Mouse (Mus musculus): ENCODE measurements around the gene Gm14401. TPM values are rescaled to one million over a fixed set of nuclear protein-coding genes. Genes with fewer than 3 reads are reported as not detected.

Gene Gm14401
- not detected for polyA plus RNA-seq (2014; fragmentation: Illumina TruSeq; extraction: RNeasy Lipid Tissue Mini Kit (QIAGEN cat#74804); ENCODE audit: low read depth, low replicate concordance)

DNA sequence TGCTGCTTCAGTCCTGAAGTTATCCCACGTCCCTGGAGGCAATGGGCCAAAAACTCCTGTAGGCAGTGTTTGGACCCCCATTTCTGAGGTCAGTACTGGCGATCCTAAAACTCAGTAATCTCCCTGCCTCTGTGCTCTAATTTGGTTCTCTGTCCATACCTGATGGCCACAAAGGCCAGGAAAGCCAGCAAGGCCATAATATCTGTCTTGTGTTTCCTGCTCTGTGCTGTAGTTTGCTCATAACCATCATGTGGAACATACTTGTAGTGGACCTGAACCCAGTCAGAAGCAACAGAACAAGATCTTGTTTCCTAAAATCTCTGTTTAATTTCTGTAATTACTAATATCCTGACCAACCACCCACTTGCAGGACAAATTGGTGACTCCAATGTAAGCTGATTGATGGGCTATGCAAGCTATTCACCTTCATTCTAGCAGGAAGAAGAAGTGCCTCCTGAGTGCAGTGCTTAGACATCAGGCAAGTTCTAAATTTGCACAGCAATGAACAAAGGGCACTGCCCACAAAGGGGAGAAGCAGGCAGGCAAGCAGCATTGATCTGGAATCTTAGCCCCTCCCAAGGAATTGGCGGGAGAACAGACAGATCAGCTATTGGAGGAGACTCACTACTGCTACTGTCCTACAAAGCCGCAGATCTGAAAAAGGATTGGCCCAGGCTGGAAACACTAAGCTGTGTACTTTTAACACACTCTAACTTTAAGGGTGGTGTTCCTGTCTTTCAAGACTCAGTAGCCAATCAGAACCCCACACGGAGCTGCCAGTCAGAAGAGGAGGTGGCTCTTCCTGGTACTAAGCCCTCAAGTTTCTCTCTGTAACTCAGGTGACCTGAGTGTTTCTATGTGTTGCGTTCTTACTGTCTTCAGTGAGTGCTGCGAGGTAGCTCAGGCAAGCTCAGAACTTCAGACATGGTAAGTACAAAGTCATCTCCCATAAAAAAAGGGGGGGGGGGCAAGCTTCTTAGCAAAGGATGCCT is at the start of gene Gm14401:
Gene Gm14401, plus strand, starts transcription at position 889 of the 992 bp plus-strand sequence.

Other genes with a start within 250 kb of the Gm14401 start
- gene Gm14408, start 243.2 kb upstream of the Gm14401 start, polyA plus RNA-seq (2014; fragmentation: Illumina TruSeq; extraction: RNeasy Lipid Tissue Mini Kit (QIAGEN cat#74804); ENCODE audit: low read depth, low replicate concordance), result not detected
- gene Gm14296, start 146.5 kb upstream of the Gm14401 start, polyA plus RNA-seq (2014; fragmentation: Illumina TruSeq; extraction: RNeasy Lipid Tissue Mini Kit (QIAGEN cat#74804); ENCODE audit: low read depth, low replicate concordance), result 39.4 TPM
- gene Gm14419, start 73.4 kb upstream of the Gm14401 start, polyA plus RNA-seq (2014; fragmentation: Illumina TruSeq; extraction: RNeasy Lipid Tissue Mini Kit (QIAGEN cat#74804); ENCODE audit: low read depth, low replicate concordance), result 7.6 TPM
- 22.5 TPM for gene Gm14410, start 132.1 kb downstream of the Gm14401 start, polyA plus RNA-seq (2014; fragmentation: Illumina TruSeq; extraction: RNeasy Lipid Tissue Mini Kit (QIAGEN cat#74804); ENCODE audit: low read depth, low replicate concordance)
- gene Gm14409, start 192.7 kb downstream of the Gm14401 start, polyA plus RNA-seq (2014; fragmentation: Illumina TruSeq; extraction: RNeasy Lipid Tissue Mini Kit (QIAGEN cat#74804); ENCODE audit: low read depth, low replicate concordance), result not detected
- gene Gm14412, start 250.0 kb downstream of the Gm14401 start, polyA plus RNA-seq (2014; fragmentation: Illumina TruSeq; extraction: RNeasy Lipid Tissue Mini Kit (QIAGEN cat#74804); ENCODE audit: low read depth, low replicate concordance), result 0.40 TPM